Comparison of ENCODE assay signal across 10 mouse cellular contexts in the genomic region with DNA sequence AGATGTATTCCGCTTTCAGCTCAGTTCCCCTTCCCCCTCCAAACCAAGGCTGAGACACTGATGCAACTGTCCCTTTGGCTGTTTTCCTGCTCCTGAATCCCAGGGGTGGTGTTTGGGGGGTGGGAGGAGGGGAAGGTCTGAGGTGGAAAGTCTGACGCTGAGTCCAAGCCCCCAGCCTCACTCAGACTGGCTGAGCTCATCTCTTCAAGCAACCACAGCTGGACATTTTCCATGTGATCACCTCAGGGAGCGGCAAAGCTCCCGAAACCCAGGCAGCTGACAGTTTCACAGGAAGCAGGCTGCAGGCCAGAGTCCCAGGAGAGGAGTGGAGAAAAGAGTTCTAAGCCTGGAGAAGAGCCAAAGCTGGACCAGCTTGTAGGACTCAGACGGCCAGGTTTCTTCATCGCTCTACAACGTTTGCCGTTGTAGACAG. TPM values are rescaled to one million over a fixed set of nuclear protein-coding genes. Genes with fewer than 3 reads are reported as not detected.
A peak's percentile ranks its signal among the peaks of the same experiment; 100 is the strongest.
DNase-seq lines count a peak whose midpoint lies in the region; ATAC-seq and TF ChIP-seq lines count a peak whose summit lies in the region.
"Had no signal": no experiment of that assay in that cellular context is flagged by ENCODE, and none has a peak within 500 bp of the region (broad histone marks: within the 10 kb centered on the region; RNA-seq: fewer than 3 reads in every experiment).

No protein-coding gene starts in this region.

- H3K9ac ChIP-seq in forebrain, postnatal 0 days = no peak overlapping the region
- H3K9ac ChIP-seq: midbrain, embryonic 13.5 days had no signal

- TF ChIP-seq CTCF in embryonic fibroblast, embryonic 13.5 days (IDR thresholded peaks at IDR 0.05; ENCODE audit: borderline replicate concordance, insufficient read depth, low read length) = no peak
- TF ChIP-seq CTCF in kidney, adult 2 months (conservative IDR thresholded peaks at IDR 0.05; ENCODE audit: insufficient read depth, insufficient read length, low read depth, low read length) = no peak
- no peak for TF ChIP-seq CTCF in forebrain, postnatal 0 days (IDR thresholded peaks at IDR 0.05; ENCODE audit: low read depth)

- no peak for TF ChIP-seq POLR2A in embryonic fibroblast, embryonic 13.5 days (IDR thresholded peaks at IDR 0.05; ENCODE audit: low read depth, low read length)
- no peak for TF ChIP-seq POLR2A in kidney, adult 2 months (IDR thresholded peaks at IDR 0.05; ENCODE audit: low read depth, low read length)
- TF ChIP-seq POLR2A in myocyte (IDR thresholded peaks at IDR 0.05; ENCODE audit: insufficient read length, low read depth) = no peak

- H3K9me3 ChIP-seq in forebrain, postnatal 0 days (ENCODE audit: low read length) = no peaks in the 10 kb centered on the region
- H3K9me3 ChIP-seq: midbrain, embryonic 13.5 days had no signal

- peak; percentile 24 for DNase-seq in kidney, adult 18-20 months
- DNase-seq in kidney, adult 11 months = no peak
- peak; percentile 70 for DNase-seq in kidney, adult 2 months
- DNase-seq in right cerebral cortex, adult 18-20 months = no peak
- no peak for DNase-seq in forebrain, postnatal 0 days
- no peak for DNase-seq in left cerebral cortex, adult 18-20 months (ENCODE audit: low spot score in 2 of 2)

- no peak for ATAC-seq in forebrain, postnatal 0 days
- ATAC-seq: midbrain, embryonic 13.5 days had no signal

- 53% methylated on average over 8 of the region's 8 CpGs for WGBS in kidney, adult 2 months
- 71% methylated on average over 8 of the region's 8 CpGs for WGBS in forebrain, postnatal 0 days

- peaks cover 14% of the 10 kb centered on the region for H3K4me1 ChIP-seq in embryonic fibroblast, embryonic 13.5 days (ENCODE audit: control insufficient read depth, insufficient read depth, low read length)
- no peaks in the 10 kb centered on the region for H3K4me1 ChIP-seq in kidney, adult 2 months (ENCODE audit: control insufficient read depth, insufficient read depth, low read length)
- no peaks in the 10 kb centered on the region for H3K4me1 ChIP-seq in forebrain, postnatal 0 days (ENCODE audit: insufficient read depth)

- H3K27me3 ChIP-seq in kidney, adult 2 months (replicated peaks; ENCODE audit: control insufficient read depth, insufficient read depth, low read length) = no peaks in the 10 kb centered on the region
- H3K27me3 ChIP-seq in myocyte (ENCODE audit: control insufficient read depth, insufficient read depth, insufficient read length) = no peaks in the 10 kb centered on the region
- no peaks in the 10 kb centered on the region for H3K27me3 ChIP-seq in forebrain, postnatal 0 days (ENCODE audit: insufficient read depth, low read length)
- H3K27me3 ChIP-seq: midbrain, embryonic 13.5 days had no signal

- H3ac ChIP-seq in myocyte (ENCODE audit: control insufficient read depth, insufficient read length) = no peak overlapping the region

- H3K36me3 ChIP-seq in kidney, adult 2 months (ENCODE audit: control insufficient read depth, insufficient read depth, low read length) = no peaks in the 10 kb centered on the region
- H3K36me3 ChIP-seq in myocyte (ENCODE audit: control insufficient read depth, insufficient read depth) = no peaks in the 10 kb centered on the region
- no peaks in the 10 kb centered on the region for H3K36me3 ChIP-seq in forebrain, postnatal 0 days (ENCODE audit: insufficient read depth)
- H3K36me3 ChIP-seq: midbrain, embryonic 13.5 days had no signal

- peak overlapping the region; percentile 49 for H3K4me2 ChIP-seq in myocyte (ENCODE audit: low read depth)
- no peak overlapping the region for H3K4me2 ChIP-seq in forebrain, postnatal 0 days (ENCODE audit: low read depth)
- H3K4me2 ChIP-seq: midbrain, embryonic 13.5 days had no signal

- peak overlapping the region; percentile 76 for H3K27ac ChIP-seq in embryonic fibroblast, embryonic 13.5 days (ENCODE audit: insufficient read depth, low read length)
- H3K27ac ChIP-seq in kidney, adult 2 months (ENCODE audit: insufficient read depth, low read depth, low read length) = no peak overlapping the region
- H3K27ac ChIP-seq in forebrain, postnatal 0 days (ENCODE audit: low read depth, low read length) = no peak overlapping the region
- H3K27ac ChIP-seq: midbrain, embryonic 13.5 days had no signal

- no peaks in the 10 kb centered on the region for H3K79me2 ChIP-seq in myocyte (ENCODE audit: control insufficient read depth, insufficient read depth)

- no peak overlapping the region for H3K4me3 ChIP-seq in embryonic fibroblast, embryonic 13.5 days (ENCODE audit: insufficient read depth, low read length)
- no peak overlapping the region for H3K4me3 ChIP-seq in kidney, adult 2 months (ENCODE audit: insufficient read depth, low read depth, low read length)
- no peak overlapping the region for H3K4me3 ChIP-seq in myocyte
- no peak overlapping the region for H3K4me3 ChIP-seq in forebrain, postnatal 0 days (ENCODE audit: low read depth, low read length)
- H3K4me3 ChIP-seq: midbrain, embryonic 13.5 days had no signal

TF ChIP-seq in myocyte, 11 proteins besides CTCF, POLR2A, EP300 and RAD21:
- TF ChIP-seq MAX (IDR thresholded peaks at IDR 0.05; ENCODE audit: low read depth) (no peak), CEBPB (IDR thresholded peaks at IDR 0.05; ENCODE audit: insufficient read depth, poor library complexity, severe bottlenecking) (peak; percentile 62; the same call in 1 of the 2 replicates), TCF12 (IDR thresholded peaks at IDR 0.05; ENCODE audit: insufficient read depth, poor library complexity, severe bottlenecking) (no peak)

RNA-seq across cellular contexts. Expression of gene Itga5, which starts 10.3 kb away (rescaled TPM):
- polyA plus RNA-seq in embryonic fibroblast, embryonic 13.5 days (2011; ENCODE audit: insufficient read length, low read depth, missing spikeins) = 161 and 346 TPM in 2 replicates
- 9.3 and 9.7 TPM in 2 replicates for polyA plus RNA-seq in kidney, adult 2 months (2012; rRNA removed)
- 162 TPM for polyA plus RNA-seq in myocyte (2012; fragmentation: generic; extraction: Trizol)
- 2.2 and 3.2 TPM in 2 replicates for total RNA-seq in forebrain, postnatal 0 days (2014; rRNA removed)
- 2.9 and 3.5 TPM in 2 replicates for polyA plus RNA-seq in forebrain, postnatal 0 days (2015; fragmentation: Nextera tagmentation; extraction: Ambion mirVana)
- 1 to 10 TPM; 2.6 to 3.9 TPM for total RNA-seq in left cerebral cortex, adult 18-20 months (2021)

RNA-seq across cellular contexts. Expression of gene Zfp385a, which starts 37.0 kb away (rescaled TPM):
- polyA plus RNA-seq in embryonic fibroblast, embryonic 13.5 days (2011; ENCODE audit: insufficient read length, low read depth, missing spikeins) = 25.0 and 27.6 TPM in 2 replicates
- 5.2 and 6.1 TPM in 2 replicates for polyA plus RNA-seq in kidney, adult 2 months (2012; rRNA removed)
- polyA plus RNA-seq in myocyte (2012; fragmentation: generic; extraction: Trizol) = 35.6 TPM
- 11.6 and 13.0 TPM in 2 replicates for total RNA-seq in forebrain, postnatal 0 days (2014; rRNA removed)
- 20.5 and 21.3 TPM in 2 replicates for polyA plus RNA-seq in forebrain, postnatal 0 days (2015; fragmentation: Nextera tagmentation; extraction: Ambion mirVana)
- total RNA-seq in left cerebral cortex, adult 18-20 months (2021) = 10 to 100 TPM; 72.0 to 79.3 TPM

RNA-seq across cellular contexts. Expression of gene Gtsf1, which starts 53.4 kb away (rescaled TPM):
- not detected in 2 replicates for polyA plus RNA-seq in embryonic fibroblast, embryonic 13.5 days (2011; ENCODE audit: insufficient read length, low read depth, missing spikeins)
- 0.23 TPM in 1 of 2 replicates, not detected in the other for polyA plus RNA-seq in kidney, adult 2 months (2012; rRNA removed)
- polyA plus RNA-seq in myocyte (2012; fragmentation: generic; extraction: Trizol) = 0.71 TPM
- total RNA-seq in forebrain, postnatal 0 days (2014; rRNA removed) = not detected in 2 replicates
- 0.21 TPM in 1 of 2 replicates, not detected in the other for polyA plus RNA-seq in forebrain, postnatal 0 days (2015; fragmentation: Nextera tagmentation; extraction: Ambion mirVana)
- total RNA-seq in left cerebral cortex, adult 18-20 months (2021) = under 1 TPM in 1 of 2 experiments, not detected in 1; 0.45 TPM
- polyA plus RNA-seq: midbrain, embryonic 13.5 days; small intestine, adult 2 months had no signal

Comparison
In these comparisons a context has a peak if more than half of its experiments do, and no peak if none do; other contexts are left out.
1. DNase-seq: peak in kidney, adult 18-20 months (single experiment) and kidney, adult 2 months (single experiment); none in kidney, adult 11 months (single experiment), right cerebral cortex, adult 18-20 months (single experiment), forebrain, postnatal 0 days (single experiment) and left cerebral cortex, adult 18-20 months (0 of 2).
2. RNA of gene Itga5, which starts 10.3 kb away (polyA plus RNA-seq): 162 TPM in myocyte (single experiment) and 161 to 346 TPM in embryonic fibroblast, embryonic 13.5 days; 9.3 to 9.7 TPM in kidney, adult 2 months and 2.9 to 3.5 TPM in forebrain, postnatal 0 days; every median in the first group is over 10 times any median in the second.